Mouse (Mus musculus) stomach, embryonic 15.5 days (tissue): ENCODE results near the gene Cry1. TPM values are rescaled to one million over a fixed set of nuclear protein-coding genes. Genes with fewer than 3 reads are reported as not detected.

Source experiments
- ATAC-seq: fragments of 200-750 bp; cut with Nextera tagmentation; 2 replicates; pipeline ENCODE4 v1.8.0; 2017; ENCODE audit warnings: low read depth, moderate number of reproducible peaks, moderate TSS enrichment; ENCODE audit not compliant: insufficient read depth, low FRiP score
- H3K27ac ChIP-seq: fragments of 300-500 bp; sonication (generic); 2 replicates; pipeline ENCODE4 v1.5.1; 2015; ENCODE audit warnings: mild to moderate bottlenecking, inconsistent platforms
- H3K27me3 ChIP-seq: fragments of 300-500 bp; sonication (generic); replicated peaks from 2 replicates; pipeline ENCODE4 v1.6.1; 2015; ENCODE audit warnings: inconsistent platforms
- H3K36me3 ChIP-seq: fragments of 300-500 bp; sonication (generic); 2 replicates; pipeline ENCODE4 v1.6.1; 2015; ENCODE audit warnings: inconsistent platforms
- H3K4me1 ChIP-seq: fragments of 300-500 bp; sonication (generic); 2 replicates; pipeline ENCODE4 v1.6.1; 2015; ENCODE audit warnings: inconsistent platforms
- H3K4me2 ChIP-seq: fragments of 300-500 bp; sonication (generic); 2 replicates; pipeline ENCODE4 v1.6.1; 2015; ENCODE audit warnings: mild to moderate bottlenecking, inconsistent platforms
- H3K4me3 ChIP-seq: fragments of 300-500 bp; sonication (generic); replicated peaks from 2 replicates; pipeline ENCODE4 v1.5.1; 2015; ENCODE audit warnings: inconsistent platforms
- H3K9ac ChIP-seq: fragments of 300-500 bp; sonication (generic); 2 replicates; pipeline ENCODE4 v1.6.1; 2015; ENCODE audit warnings: inconsistent platforms
- H3K9me3 ChIP-seq: fragments of 300-500 bp; sonication (generic); 2 replicates; pipeline ENCODE4 v1.6.1; 2016; ENCODE audit warnings: inconsistent platforms
- WGBS: fragments of 180-500 bp; shearing (Covaris S2); methylation state at CpG from one replicate; pipeline ENCODE4 v1.1.7; 2015; 5-methylcytosine and 5-hydroxymethylcytosine counted together
- polyA plus RNA-seq: library from polyadenylated mRNA; unstranded; fragments of >200 nt; fragmentation: Nextera tagmentation; extraction: Ambion mirVana; gene quantifications from 2 replicates; pipeline ENCODE4 v1.2.1, GENCODE M21; 2015

Gene Cry1
- 26.0 and 27.2 TPM in 2 replicates for polyA plus RNA-seq

GRCm38 (mm10) chr10:85184964-85185608 is at the start of gene Cry1:
Gene Cry1, minus strand, starts transcription at chr10:85185064.
- Histone ChIP-seq H3K4me3 (peak within 1 kb of the TSS; percentile 92), H3K27me3 (no peaks in the 10 kb centered on the region), H3K27ac (peak within 1 kb of the TSS; percentile 88), H3K36me3 (no peaks in the 10 kb centered on the region), H3K9ac (peak within 1 kb of the TSS; percentile 82), H3K4me1 (peaks cover 11% of the 10 kb centered on the region; the same call in 1 of the 2 replicates), H3K4me2 (peak within 1 kb of the TSS; percentile 99), H3K9me3 (no peaks in the 10 kb centered on the region)
- ATAC-seq = peak; percentile 94
- WGBS = under 1% methylated on average over 75 of the region's 75 CpGs

- Histone ChIP-seq H3K36me3 (no peaks in the 10 kb centered on the region), H3K27ac (no peak overlapping the region), H3K4me2 (no peak overlapping the region), H3K27me3 (no peaks in the 10 kb centered on the region), H3K9ac (no peak overlapping the region), H3K4me3 (no peak overlapping the region), H3K4me1 (no peaks in the 10 kb centered on the region), H3K9me3 (no peaks in the 10 kb centered on the region)
- no peak for ATAC-seq
- whole genome bisulfite sequencing = 84% methylated on average over 6 of the region's 6 CpGs
Measured at GRCm38 (mm10) chr10:85221771-85222050, 36.8 kb upstream of the Cry1 start.

- Histone ChIP-seq H3K27ac (no peak overlapping the region), H3K9me3 (no peaks in the 10 kb centered on the region), H3K9ac (no peak overlapping the region), H3K27me3 (no peaks in the 10 kb centered on the region), H3K4me1 (no peaks in the 10 kb centered on the region), H3K4me2 (peak overlapping the region; percentile 29; the same call in 1 of the 2 replicates), H3K4me3 (no peak overlapping the region), H3K36me3 (no peaks in the 10 kb centered on the region)
- 26% methylated on average over 22 of the region's 22 CpGs for WGBS
- ATAC-seq = no peak; the same call in 1 of the 2 replicates
Measured at GRCm38 (mm10) chr10:85220918-85221770, 36.3 kb upstream of the Cry1 start.

GRCm38 (mm10) chr10:85214847-85215246 is 30.0 kb upstream of the Cry1 start:
- H3K9ac ChIP-seq = no peak overlapping the region
- H3K4me3 ChIP-seq = no peak overlapping the region
- no peak for ATAC-seq
- no peak overlapping the region for H3K4me2 ChIP-seq
- no peaks in the 10 kb centered on the region for H3K36me3 ChIP-seq
- H3K27ac ChIP-seq = no peak overlapping the region
- H3K27me3 ChIP-seq = no peaks in the 10 kb centered on the region
- H3K4me1 ChIP-seq = no peaks in the 10 kb centered on the region
- WGBS = 73% methylated on average over 5 of the region's 5 CpGs
- H3K9me3 ChIP-seq = no peaks in the 10 kb centered on the region

- Histone ChIP-seq H3K9ac (no peak overlapping the region), H3K4me3 (no peak overlapping the region), H3K36me3 (no peaks in the 10 kb centered on the region), H3K27me3 (no peaks in the 10 kb centered on the region), H3K4me1 (no peaks in the 10 kb centered on the region), H3K27ac (no peak overlapping the region), H3K4me2 (no peak overlapping the region), H3K9me3 (no peaks in the 10 kb centered on the region)
- 84% methylated on average over 5 of the region's 5 CpGs for WGBS
- ATAC-seq = no peak
Measured at GRCm38 (mm10) chr10:85211673-85212072, 26.8 kb upstream of the Cry1 start.

GRCm38 (mm10) chr10:85210125-85210524 is 25.3 kb upstream of the Cry1 start:
- Histone ChIP-seq H3K27ac (no peak overlapping the region), H3K4me2 (no peak overlapping the region), H3K36me3 (no peaks in the 10 kb centered on the region), H3K9ac (no peak overlapping the region), H3K9me3 (no peaks in the 10 kb centered on the region), H3K4me3 (no peak overlapping the region), H3K4me1 (no peaks in the 10 kb centered on the region), H3K27me3 (no peaks in the 10 kb centered on the region)
- WGBS = 68% methylated on average over 3 of the region's 3 CpGs
- ATAC-seq = no peak

GRCm38 (mm10) chr10:85209119-85209605 is 24.3 kb upstream of the Cry1 start:
- H3K4me2 ChIP-seq = no peak overlapping the region
- no peaks in the 10 kb centered on the region for H3K9me3 ChIP-seq
- no peaks in the 10 kb centered on the region for H3K27me3 ChIP-seq
- H3K27ac ChIP-seq = no peak overlapping the region
- no peak overlapping the region for H3K4me3 ChIP-seq
- no peaks in the 10 kb centered on the region for H3K36me3 ChIP-seq
- no peaks in the 10 kb centered on the region for H3K4me1 ChIP-seq
- no peak overlapping the region for H3K9ac ChIP-seq
- no peak for ATAC-seq

- Histone ChIP-seq H3K4me1 (no peaks in the 10 kb centered on the region), H3K27ac (no peak overlapping the region), H3K4me2 (no peak overlapping the region), H3K9ac (no peak overlapping the region), H3K4me3 (no peak overlapping the region), H3K9me3 (no peaks in the 10 kb centered on the region), H3K36me3 (no peaks in the 10 kb centered on the region), H3K27me3 (no peaks in the 10 kb centered on the region)
- ATAC-seq = no peak
- WGBS = 46% methylated on average over 2 of the region's 2 CpGs
Measured at GRCm38 (mm10) chr10:85205316-85205715, 20.5 kb upstream of the Cry1 start.

- no peaks in the 10 kb centered on the region for H3K36me3 ChIP-seq
- H3K27me3 ChIP-seq = no peaks in the 10 kb centered on the region
- no peaks in the 10 kb centered on the region for H3K4me1 ChIP-seq
- no peak for ATAC-seq
- no peak overlapping the region for H3K4me3 ChIP-seq
- no peaks in the 10 kb centered on the region for H3K9me3 ChIP-seq
- no peak overlapping the region for H3K4me2 ChIP-seq
- H3K27ac ChIP-seq = no peak overlapping the region
- no peak overlapping the region for H3K9ac ChIP-seq
- WGBS = 43% methylated on average over 7 of the region's 7 CpGs
Measured at GRCm38 (mm10) chr10:85204255-85204855, 19.5 kb upstream of the Cry1 start.

GRCm38 (mm10) chr10:85194528-85194927 is 9.7 kb upstream of the Cry1 start:
- no peaks in the 10 kb centered on the region for H3K36me3 ChIP-seq
- H3K27me3 ChIP-seq = no peaks in the 10 kb centered on the region
- ATAC-seq = no peak
- WGBS = 79% methylated on average over 5 of the region's 5 CpGs
- no peaks in the 10 kb centered on the region for H3K4me1 ChIP-seq
- H3K4me2 ChIP-seq = no peak overlapping the region
- H3K27ac ChIP-seq = no peak overlapping the region
- H3K9me3 ChIP-seq = no peaks in the 10 kb centered on the region
- H3K9ac ChIP-seq = no peak overlapping the region
- no peak overlapping the region for H3K4me3 ChIP-seq

- H3K27me3 ChIP-seq = no peaks in the 10 kb centered on the region
- no peak for ATAC-seq
- no peaks in the 10 kb centered on the region for H3K4me1 ChIP-seq
- 65% methylated on average over 3 of the region's 3 CpGs for WGBS
- H3K4me3 ChIP-seq = no peak overlapping the region
- H3K9ac ChIP-seq = no peak overlapping the region
- no peak overlapping the region for H3K27ac ChIP-seq
- no peak overlapping the region for H3K4me2 ChIP-seq
- H3K36me3 ChIP-seq = no peaks in the 10 kb centered on the region
- no peaks in the 10 kb centered on the region for H3K9me3 ChIP-seq
Measured at GRCm38 (mm10) chr10:85193321-85193720, 8.5 kb upstream of the Cry1 start.

GRCm38 (mm10) chr10:85190652-85191051 is 5.8 kb upstream of the Cry1 start:
- Histone ChIP-seq H3K9me3 (no peaks in the 10 kb centered on the region), H3K36me3 (no peaks in the 10 kb centered on the region), H3K9ac (no peak overlapping the region), H3K27me3 (no peaks in the 10 kb centered on the region), H3K4me1 (0 out of 2 replicates have a peak, but pooled peaks cover 3% of the 10 kb centered on the region), H3K27ac (no peak overlapping the region), H3K4me2 (no peak overlapping the region), H3K4me3 (no peak overlapping the region)
- ATAC-seq = no peak
